Mouse (Mus musculus): ENCODE results near the gene Dclk3. TPM values are rescaled to one million over a fixed set of nuclear protein-coding genes. Genes with fewer than 3 reads are reported as not detected.

Dclk3 gene
- polyA plus RNA-seq, 1 experiment from 2014 or later, result not detected

DNA sequence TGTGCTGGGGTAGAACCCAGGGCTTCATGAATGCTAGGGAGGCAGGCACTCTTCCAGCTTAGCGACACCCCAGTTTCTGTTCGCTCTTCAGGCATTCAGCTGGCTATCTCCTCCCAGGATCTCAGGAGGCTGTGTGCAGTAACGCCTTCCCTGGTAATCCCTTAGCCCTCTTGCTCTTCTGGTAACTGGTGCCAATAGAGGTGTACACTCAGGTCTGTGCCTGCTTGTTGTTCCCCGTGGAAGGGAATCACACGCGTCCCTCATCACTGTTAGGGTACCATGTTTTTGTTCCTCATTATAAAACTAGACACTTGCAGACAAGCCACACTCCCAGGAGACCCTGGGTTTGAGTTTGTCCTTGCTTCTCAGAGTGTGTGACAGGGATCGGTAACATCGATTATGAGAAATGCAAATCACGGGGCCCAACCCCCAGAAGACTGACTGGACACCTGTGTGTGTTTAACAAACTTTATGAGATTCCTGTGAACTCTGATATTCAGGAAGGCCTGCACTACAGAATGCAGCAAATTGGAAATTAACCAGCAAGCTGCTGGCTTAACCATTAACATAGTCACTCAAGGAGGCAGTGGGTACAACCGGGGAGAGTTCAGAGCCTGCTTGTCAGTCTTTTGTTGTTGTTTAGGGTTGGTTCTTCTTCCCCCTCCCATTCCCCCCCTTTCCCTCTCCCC is 22.7 kb downstream of the Dclk3 start:
- Histone ChIP-seq H3K9ac (no peak overlapping the region), H3K27me3 (no peaks in the 10 kb centered on the region), H3K36me3 (replicated peaks) (no peaks in the 10 kb centered on the region), H3K4me1 (replicated peaks) (peaks cover 7% of the 10 kb centered on the region; the same call in 1 of the 2 replicates), H3K4me2 (no peak overlapping the region), H3K9me3 (replicated peaks) (no peaks in the 10 kb centered on the region), H3K27ac (replicated peaks) (no peak overlapping the region), H3K4me3 (replicated peaks) (no peak overlapping the region)
- no peak for ATAC-seq (ENCODE audit: insufficient read depth)
- WGBS (ENCODE audit: insufficient replicate concordance), result 63% methylated on average over 10 of the region's 10 CpGs

DNA sequence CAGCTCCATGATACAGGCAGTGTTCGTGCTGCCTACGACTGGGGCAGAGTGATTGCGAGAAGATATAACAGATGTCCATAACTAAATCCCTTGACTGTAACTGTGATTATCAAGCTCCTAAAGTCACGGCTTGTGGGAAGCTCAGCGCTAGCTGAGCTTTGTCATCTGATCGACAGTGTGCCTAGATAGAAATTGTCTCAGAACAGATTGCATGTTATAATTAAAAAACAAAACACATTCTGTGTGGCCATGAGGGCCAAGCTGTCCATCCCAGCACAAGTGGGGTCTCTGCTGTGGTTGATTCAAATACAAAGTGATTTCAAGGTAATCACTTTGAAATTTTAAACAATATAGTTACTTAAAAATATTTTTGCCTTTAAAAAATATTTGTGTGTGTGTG is 26.8 kb downstream of the Dclk3 start:
- no peaks in the 10 kb centered on the region for H3K9me3 ChIP-seq (replicated peaks)
- no peaks in the 10 kb centered on the region for H3K36me3 ChIP-seq (replicated peaks)
- H3K4me3 ChIP-seq (replicated peaks), result no peak overlapping the region
- H3K27ac ChIP-seq (replicated peaks), result no peak overlapping the region
- no peaks in the 10 kb centered on the region for H3K27me3 ChIP-seq
- no peak overlapping the region for H3K4me2 ChIP-seq
- 69% methylated on average over 6 of the region's 6 CpGs for WGBS (ENCODE audit: insufficient replicate concordance)
- ATAC-seq (ENCODE audit: insufficient read depth), result no peak
- H3K4me1 ChIP-seq (replicated peaks), result no peaks in the 10 kb centered on the region
- no peak overlapping the region for H3K9ac ChIP-seq

DNA sequence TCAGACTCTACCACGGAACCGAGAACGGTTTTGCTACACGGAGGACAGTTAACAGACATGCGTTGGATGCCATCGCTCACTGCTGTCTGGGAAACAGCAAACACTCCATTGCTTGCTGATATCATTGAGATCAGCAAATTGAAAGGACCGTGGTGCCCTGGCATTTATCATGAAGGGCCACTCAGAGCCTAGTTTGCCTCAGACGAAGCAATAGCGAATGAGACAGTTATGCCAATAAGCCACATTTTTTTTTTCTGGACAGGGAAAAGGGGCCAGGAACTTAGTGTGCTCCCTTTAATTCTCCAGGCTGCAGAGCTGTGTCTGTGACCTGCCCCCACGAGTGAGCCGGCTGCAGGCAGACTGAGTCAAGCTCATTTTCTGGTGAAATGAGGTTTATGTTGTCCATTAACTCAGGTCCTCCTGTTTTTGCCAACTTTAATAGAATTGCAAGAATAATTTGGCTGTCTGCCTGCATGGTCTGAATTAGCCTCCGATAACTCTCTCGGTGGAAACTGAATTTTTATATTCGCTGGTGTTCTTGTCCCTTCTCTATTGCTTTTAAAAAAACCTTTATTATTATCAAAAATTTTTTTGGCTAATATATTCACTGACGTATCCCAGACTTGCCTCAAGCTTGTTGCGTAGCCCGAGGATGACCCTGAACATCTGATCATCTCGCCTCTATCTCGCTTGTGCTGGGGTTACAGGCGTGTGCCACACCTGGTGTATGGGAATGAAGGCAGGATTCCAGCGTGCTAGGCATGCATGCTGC is 35.0 kb downstream of the Dclk3 start:
- WGBS (ENCODE audit: insufficient replicate concordance), result 67% methylated on average over 21 of the region's 21 CpGs
- H3K4me2 ChIP-seq, result no peak overlapping the region
- H3K27me3 ChIP-seq, result no peaks in the 10 kb centered on the region
- no peak overlapping the region for H3K9ac ChIP-seq
- H3K4me3 ChIP-seq (replicated peaks), result no peak overlapping the region
- no peaks in the 10 kb centered on the region for H3K9me3 ChIP-seq (replicated peaks)
- no peak overlapping the region for H3K27ac ChIP-seq (replicated peaks)
- no peaks in the 10 kb centered on the region for H3K4me1 ChIP-seq (replicated peaks)
- H3K36me3 ChIP-seq (replicated peaks), result no peaks in the 10 kb centered on the region
- no peak for ATAC-seq (ENCODE audit: insufficient read depth)

DNA sequence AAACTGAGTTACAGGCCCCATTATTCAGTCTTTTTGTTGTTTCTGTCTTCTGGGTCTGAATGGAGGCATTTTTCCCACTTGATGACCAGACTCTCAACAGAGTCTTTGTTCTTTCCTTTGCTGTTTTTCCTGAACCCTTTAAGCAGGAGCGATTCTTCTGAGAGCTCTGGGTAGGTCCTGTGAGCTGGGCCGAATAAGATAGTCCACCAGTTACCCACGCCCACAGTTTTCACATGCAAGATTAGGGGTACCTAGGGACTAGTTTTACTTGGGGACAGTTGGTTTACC is 35.5 kb downstream of the Dclk3 start:
- WGBS (ENCODE audit: insufficient replicate concordance), result 61% methylated on average over 3 of the region's 3 CpGs
- no peak overlapping the region for H3K4me3 ChIP-seq (replicated peaks)
- H3K36me3 ChIP-seq (replicated peaks), result no peaks in the 10 kb centered on the region
- no peaks in the 10 kb centered on the region for H3K27me3 ChIP-seq
- no peaks in the 10 kb centered on the region for H3K4me1 ChIP-seq (replicated peaks)
- no peak overlapping the region for H3K9ac ChIP-seq
- H3K9me3 ChIP-seq (replicated peaks), result no peaks in the 10 kb centered on the region
- no peak overlapping the region for H3K27ac ChIP-seq (replicated peaks)
- no peak for ATAC-seq (ENCODE audit: insufficient read depth)
- H3K4me2 ChIP-seq, result no peak overlapping the region

DNA sequence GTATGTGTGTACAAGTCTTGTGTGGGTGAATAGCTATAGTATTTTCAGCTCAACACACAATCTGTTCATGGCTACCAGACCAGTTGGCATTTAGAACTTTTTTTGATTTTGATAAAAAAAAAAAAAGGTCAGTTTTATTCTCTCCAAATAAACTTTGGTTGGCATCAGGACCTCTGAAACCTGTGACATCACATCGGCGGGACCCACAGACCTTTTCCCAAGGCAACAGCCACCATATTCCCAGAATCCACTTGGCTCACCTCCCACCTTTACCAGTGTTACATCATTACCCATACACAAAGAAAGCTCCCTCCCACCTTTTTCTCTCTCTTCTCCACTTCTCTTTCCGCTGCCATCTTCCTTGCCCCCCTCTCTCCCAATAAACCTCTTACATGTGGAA is 36.4 kb downstream of the Dclk3 start:
- Histone ChIP-seq H3K27me3 (no peaks in the 10 kb centered on the region), H3K9ac (no peak overlapping the region), H3K9me3 (replicated peaks) (no peaks in the 10 kb centered on the region), H3K4me1 (replicated peaks) (no peaks in the 10 kb centered on the region), H3K36me3 (replicated peaks) (no peaks in the 10 kb centered on the region), H3K27ac (replicated peaks) (no peak overlapping the region), H3K4me2 (no peak overlapping the region), H3K4me3 (replicated peaks) (no peak overlapping the region)
- 77% methylated on average over 3 of the region's 3 CpGs for WGBS (ENCODE audit: insufficient replicate concordance)
- ATAC-seq (ENCODE audit: insufficient read depth), result no peak

DNA sequence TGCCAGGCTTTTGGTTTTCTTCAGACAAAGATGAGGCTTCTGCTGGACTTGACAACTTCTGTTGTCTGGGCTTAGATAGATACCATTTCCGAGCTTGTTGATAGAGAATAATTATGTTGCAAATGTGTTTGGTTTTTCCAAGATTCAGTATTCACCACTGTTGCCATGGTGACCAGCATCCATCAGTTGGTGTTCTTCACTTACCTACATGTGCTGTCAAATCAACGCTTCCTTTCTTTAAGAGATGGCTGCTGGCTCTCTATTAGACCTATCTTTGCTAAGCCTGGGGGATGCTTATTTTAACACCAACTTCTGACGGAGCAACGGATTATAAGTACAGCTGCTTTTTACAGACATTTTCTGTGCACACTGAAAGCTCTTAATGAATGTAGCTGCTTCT is 37.1 kb downstream of the Dclk3 start:
- no peak overlapping the region for H3K9ac ChIP-seq
- no peaks in the 10 kb centered on the region for H3K36me3 ChIP-seq (replicated peaks)
- H3K27ac ChIP-seq (replicated peaks), result no peak overlapping the region
- no peak for ATAC-seq (ENCODE audit: insufficient read depth)
- no peak overlapping the region for H3K4me2 ChIP-seq
- no peaks in the 10 kb centered on the region for H3K9me3 ChIP-seq (replicated peaks)
- H3K4me1 ChIP-seq (replicated peaks), result no peaks in the 10 kb centered on the region
- 71% methylated on average over 4 of the region's 4 CpGs for WGBS (ENCODE audit: insufficient replicate concordance)
- no peaks in the 10 kb centered on the region for H3K27me3 ChIP-seq
- H3K4me3 ChIP-seq (replicated peaks), result no peak overlapping the region

DNA sequence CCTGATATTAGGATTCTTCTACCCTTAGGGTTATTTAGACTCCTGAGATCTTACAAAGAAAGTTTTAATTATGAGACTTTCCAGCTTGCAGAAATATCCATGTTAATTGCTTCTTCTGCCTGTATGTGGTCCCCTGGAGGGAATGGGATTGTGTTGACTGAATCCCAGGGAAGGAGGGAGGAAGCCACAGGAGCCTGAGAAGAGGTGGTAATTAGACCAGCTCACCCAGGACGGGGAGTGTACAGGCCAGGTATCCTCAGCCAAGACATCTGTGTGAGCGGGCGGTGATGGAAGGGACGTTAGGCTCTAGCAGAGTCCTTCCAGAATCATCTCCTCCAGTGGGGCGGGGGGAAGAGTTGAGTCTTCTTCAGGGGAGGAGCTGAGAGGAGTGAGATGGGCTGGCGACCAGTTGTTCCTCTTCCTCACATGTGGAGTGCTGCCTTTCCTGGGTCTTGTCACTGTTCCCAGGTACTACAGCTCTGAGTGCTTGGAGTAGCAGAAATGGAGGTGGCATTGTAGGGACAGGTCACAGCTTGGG is 37.7 kb downstream of the Dclk3 start:
- Histone ChIP-seq H3K27ac (replicated peaks) (no peak overlapping the region), H3K9ac (no peak overlapping the region), H3K4me2 (no peak overlapping the region), H3K9me3 (replicated peaks) (no peaks in the 10 kb centered on the region), H3K4me3 (replicated peaks) (no peak overlapping the region), H3K4me1 (replicated peaks) (no peaks in the 10 kb centered on the region), H3K36me3 (replicated peaks) (no peaks in the 10 kb centered on the region), H3K27me3 (no peaks in the 10 kb centered on the region)
- WGBS (ENCODE audit: insufficient replicate concordance), result 60% methylated on average over 6 of the region's 6 CpGs
- ATAC-seq (ENCODE audit: insufficient read depth), result no peak

DNA sequence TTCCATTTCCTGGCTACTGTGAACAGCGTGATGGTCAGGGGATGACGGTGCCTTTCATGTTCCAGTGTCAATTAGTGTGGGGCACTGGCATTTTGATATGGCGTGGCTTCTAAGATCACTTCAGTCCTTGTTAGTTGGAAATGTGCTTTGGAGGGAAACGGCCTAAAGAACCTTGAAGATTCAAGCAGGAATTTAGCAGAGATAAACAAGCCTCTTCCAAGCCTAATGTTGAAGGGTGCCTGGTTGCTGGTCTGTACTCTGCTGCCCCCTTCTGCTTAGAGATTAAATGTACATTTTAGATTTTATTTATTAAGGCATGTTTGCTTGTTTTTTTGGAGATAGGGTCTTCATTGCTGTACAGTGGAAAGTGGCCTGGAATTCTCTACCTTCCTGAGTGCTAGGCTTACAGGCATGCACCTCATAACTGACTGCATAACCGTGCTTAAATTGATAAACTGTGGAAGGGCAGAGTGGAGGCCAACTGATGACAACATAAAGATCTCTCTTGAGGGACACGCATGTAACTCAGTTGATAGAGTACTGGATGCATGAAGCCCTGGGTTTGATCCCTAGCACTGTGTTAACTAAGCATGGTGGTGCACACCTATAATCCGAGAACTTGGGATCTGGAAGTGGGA is 40.1 kb downstream of the Dclk3 start:
- Histone ChIP-seq H3K9ac (no peak overlapping the region), H3K9me3 (replicated peaks) (no peaks in the 10 kb centered on the region), H3K36me3 (replicated peaks) (no peaks in the 10 kb centered on the region), H3K27me3 (no peaks in the 10 kb centered on the region), H3K27ac (replicated peaks) (no peak overlapping the region), H3K4me2 (no peak overlapping the region), H3K4me1 (replicated peaks) (no peaks in the 10 kb centered on the region), H3K4me3 (replicated peaks) (no peak overlapping the region)
- WGBS (ENCODE audit: insufficient replicate concordance), result 43% methylated on average over 7 of the region's 7 CpGs
- ATAC-seq (ENCODE audit: insufficient read depth), result no peak

DNA sequence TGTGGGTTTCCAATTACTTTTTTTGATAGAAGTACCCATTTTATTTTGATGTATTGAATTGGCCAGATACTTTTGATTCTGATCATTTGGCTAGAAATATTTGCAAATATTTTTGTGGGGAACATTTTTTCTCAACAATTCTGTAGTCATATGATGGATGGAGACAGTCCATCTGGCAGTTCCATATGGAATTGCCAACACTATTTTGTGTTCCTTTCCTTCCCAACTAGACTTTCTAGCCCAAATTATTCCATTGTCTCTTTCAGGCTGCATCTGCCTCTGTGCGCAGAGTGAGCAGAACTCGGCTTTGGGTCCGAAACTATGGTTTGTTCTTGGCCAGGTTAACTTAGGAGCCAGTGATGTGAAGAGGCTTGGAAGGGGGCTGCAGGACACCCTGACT is 42.1 kb downstream of the Dclk3 start:
- no peaks in the 10 kb centered on the region for H3K36me3 ChIP-seq (replicated peaks)
- no peak for ATAC-seq (ENCODE audit: insufficient read depth)
- H3K27ac ChIP-seq (replicated peaks), result no peak overlapping the region
- no peak overlapping the region for H3K9ac ChIP-seq
- H3K9me3 ChIP-seq (replicated peaks), result no peaks in the 10 kb centered on the region
- no peak overlapping the region for H3K4me3 ChIP-seq (replicated peaks)
- no peak overlapping the region for H3K4me2 ChIP-seq
- no peaks in the 10 kb centered on the region for H3K27me3 ChIP-seq
- no peaks in the 10 kb centered on the region for H3K4me1 ChIP-seq (replicated peaks)
- 59% methylated on average over 3 of the region's 3 CpGs for WGBS (ENCODE audit: insufficient replicate concordance)

DNA sequence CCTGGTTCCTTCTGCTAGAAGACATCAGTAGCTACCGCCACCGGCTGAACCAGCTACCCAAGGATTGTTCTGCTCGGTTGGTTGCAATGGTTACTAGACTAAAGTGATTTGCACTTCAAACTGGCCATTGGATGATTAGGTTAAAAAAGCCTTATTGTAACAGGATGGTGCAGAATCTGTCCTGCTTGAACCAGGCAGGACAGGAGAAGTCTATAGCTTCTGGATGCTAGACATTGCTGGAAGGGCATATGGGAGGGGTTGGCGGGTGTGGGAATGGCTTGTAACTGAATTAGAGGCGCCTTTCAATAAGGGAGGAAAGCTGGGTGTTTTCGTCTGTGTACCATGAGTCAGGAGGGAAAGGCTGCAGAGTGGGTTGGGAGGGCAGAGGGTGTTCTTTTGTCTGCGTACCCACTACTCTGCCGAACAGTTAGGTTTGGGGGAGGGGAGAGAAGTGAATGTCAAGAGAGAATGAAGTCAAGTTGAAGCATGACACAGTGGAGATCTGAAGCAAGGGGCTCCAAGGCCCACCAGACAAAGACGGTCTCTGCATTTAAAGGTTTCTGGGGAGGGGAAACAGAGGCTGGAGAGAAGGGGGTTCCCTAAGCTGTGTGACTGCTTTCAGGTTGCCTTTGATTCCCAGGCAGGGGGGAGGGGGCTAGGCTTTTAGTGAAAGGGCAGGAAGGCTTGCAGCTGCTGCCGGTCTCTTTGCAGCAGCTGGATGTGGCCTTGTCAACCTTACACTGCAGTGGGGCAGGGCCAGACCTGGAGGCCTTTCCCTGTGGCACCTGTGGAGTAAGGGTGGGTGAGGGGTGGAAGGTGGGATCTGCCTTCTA is 48.0 kb downstream of the Dclk3 start:
- Histone ChIP-seq H3K27me3 (peaks cover 5% of the 10 kb centered on the region; the same call in 1 of the 2 replicates), H3K9me3 (replicated peaks) (no peaks in the 10 kb centered on the region), H3K36me3 (replicated peaks) (no peaks in the 10 kb centered on the region), H3K4me1 (replicated peaks) (no peaks in the 10 kb centered on the region), H3K9ac (no peak overlapping the region), H3K4me3 (replicated peaks) (no peak overlapping the region), H3K27ac (replicated peaks) (no peak overlapping the region), H3K4me2 (no peak overlapping the region)
- no peak for ATAC-seq (ENCODE audit: insufficient read depth)
- WGBS (ENCODE audit: insufficient replicate concordance), result 66% methylated on average over 10 of the region's 10 CpGs

DNA sequence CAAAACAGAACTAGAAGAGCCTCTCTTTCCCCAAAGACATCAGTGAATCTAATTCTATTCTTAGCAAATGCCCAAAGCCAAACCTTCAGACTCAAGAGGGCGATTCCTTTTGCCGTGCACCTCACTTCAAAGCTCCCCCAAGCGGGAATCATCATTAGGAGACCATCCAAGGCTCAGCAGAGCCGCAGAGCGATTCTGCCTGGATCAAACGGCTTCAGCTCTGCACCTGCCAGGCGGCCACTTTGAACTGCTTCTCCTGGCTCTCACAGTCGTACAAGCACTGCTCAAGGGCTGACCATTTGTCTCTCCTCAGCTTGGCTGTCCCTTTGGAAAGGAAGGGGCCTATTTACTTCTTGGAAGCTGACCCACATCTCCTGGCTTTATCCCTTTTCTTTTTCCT is 51.7 kb downstream of the Dclk3 start:
- H3K27ac ChIP-seq (replicated peaks), result no peak overlapping the region
- H3K36me3 ChIP-seq (replicated peaks), result no peaks in the 10 kb centered on the region
- no peak overlapping the region for H3K4me2 ChIP-seq
- H3K9me3 ChIP-seq (replicated peaks), result no peaks in the 10 kb centered on the region
- no peaks in the 10 kb centered on the region for H3K4me1 ChIP-seq (replicated peaks)
- H3K9ac ChIP-seq, result no peak overlapping the region
- no peak for ATAC-seq (ENCODE audit: insufficient read depth)
- WGBS (ENCODE audit: insufficient replicate concordance), result 15% methylated on average over 8 of the region's 8 CpGs
- H3K27me3 ChIP-seq, result peaks cover 5% of the 10 kb centered on the region; the same call in 1 of the 2 replicates
- H3K4me3 ChIP-seq (replicated peaks), result no peak overlapping the region
